Mouse (Mus musculus): ENCODE results near the gene Ltbp2.

Gene Ltbp2

GRCm38 (mm10) chr12:84876481-84877121 lies at the start of gene Ltbp2:
Gene Ltbp2, minus strand, starts transcription at chr12:84876532.
- DNase-seq (ENCODE audit: low spot score in 2 of 2) = peak; percentile 46 to 69

GRCm38 (mm10) chr12:84924324-84924723 lies 48.0 kb upstream of the Ltbp2 start:
- DNase-seq (ENCODE audit: low spot score in 2 of 2) = no peak

GRCm38 (mm10) chr12:84921881-84922419 lies 45.6 kb upstream of the Ltbp2 start:
- no peak for DNase-seq (ENCODE audit: low spot score in 2 of 2)

GRCm38 (mm10) chr12:84918809-84919208 lies 42.5 kb upstream of the Ltbp2 start:
- no peak for DNase-seq (ENCODE audit: low spot score in 2 of 2)

- no peak for DNase-seq (ENCODE audit: low spot score in 2 of 2)
Measured at GRCm38 (mm10) chr12:84917799-84918198, 41.5 kb upstream of the Ltbp2 start.

- no peak for DNase-seq (ENCODE audit: low spot score in 2 of 2)
Measured at GRCm38 (mm10) chr12:84914959-84915358, 38.6 kb upstream of the Ltbp2 start.

- no peak for DNase-seq (ENCODE audit: low spot score in 2 of 2)
Measured at GRCm38 (mm10) chr12:84912652-84913104, 36.3 kb upstream of the Ltbp2 start.

- no peak for DNase-seq (ENCODE audit: low spot score in 2 of 2)
Measured at GRCm38 (mm10) chr12:84911640-84912039, 35.3 kb upstream of the Ltbp2 start.

- no peak for DNase-seq (ENCODE audit: low spot score in 2 of 2)
Measured at GRCm38 (mm10) chr12:84910066-84910465, 33.7 kb upstream of the Ltbp2 start.

GRCm38 (mm10) chr12:84907627-84908480 lies 31.5 kb upstream of the Ltbp2 start:
- no peak for DNase-seq (ENCODE audit: low spot score in 2 of 2)

GRCm38 (mm10) chr12:84907024-84907626 lies 30.8 kb upstream of the Ltbp2 start:
- DNase-seq (ENCODE audit: low spot score in 2 of 2) = no peak

- no peak for DNase-seq (ENCODE audit: low spot score in 2 of 2)
Measured at GRCm38 (mm10) chr12:84904399-84904798, 28.1 kb upstream of the Ltbp2 start.

- DNase-seq (ENCODE audit: low spot score in 2 of 2) = no peak
Measured at GRCm38 (mm10) chr12:84900317-84900716, 24.0 kb upstream of the Ltbp2 start.

- no peak for DNase-seq (ENCODE audit: low spot score in 2 of 2)
Measured at GRCm38 (mm10) chr12:84897322-84897721, 21.0 kb upstream of the Ltbp2 start.

GRCm38 (mm10) chr12:84896235-84896634 lies 19.9 kb upstream of the Ltbp2 start:
- DNase-seq (ENCODE audit: low spot score in 2 of 2) = no peak

- no peak for DNase-seq (ENCODE audit: low spot score in 2 of 2)
Measured at GRCm38 (mm10) chr12:84893648-84894628, 17.6 kb upstream of the Ltbp2 start.

GRCm38 (mm10) chr12:84890289-84890688 lies 14.0 kb upstream of the Ltbp2 start:
- no peak for DNase-seq (ENCODE audit: low spot score in 2 of 2)

- DNase-seq (ENCODE audit: low spot score in 2 of 2) = no peak
Measured at GRCm38 (mm10) chr12:84885107-84885876, 9.0 kb upstream of the Ltbp2 start.

GRCm38 (mm10) chr12:84884423-84885076 lies 8.2 kb upstream of the Ltbp2 start:
- DNase-seq (ENCODE audit: low spot score in 2 of 2) = no peak

- DNase-seq (ENCODE audit: low spot score in 2 of 2) = no peak
Measured at GRCm38 (mm10) chr12:84882796-84883195, 6.5 kb upstream of the Ltbp2 start.

Data from frontal cortex, postnatal 14 days (tissue).